Mouse (Mus musculus): ENCODE data around the gene Strbp.
"Not testable (repeated sequence)": the region's sequence is repeated elsewhere in the genome, so short reads cannot be mapped to it uniquely, and the experiment has no call there.

Gene Strbp

DNA sequence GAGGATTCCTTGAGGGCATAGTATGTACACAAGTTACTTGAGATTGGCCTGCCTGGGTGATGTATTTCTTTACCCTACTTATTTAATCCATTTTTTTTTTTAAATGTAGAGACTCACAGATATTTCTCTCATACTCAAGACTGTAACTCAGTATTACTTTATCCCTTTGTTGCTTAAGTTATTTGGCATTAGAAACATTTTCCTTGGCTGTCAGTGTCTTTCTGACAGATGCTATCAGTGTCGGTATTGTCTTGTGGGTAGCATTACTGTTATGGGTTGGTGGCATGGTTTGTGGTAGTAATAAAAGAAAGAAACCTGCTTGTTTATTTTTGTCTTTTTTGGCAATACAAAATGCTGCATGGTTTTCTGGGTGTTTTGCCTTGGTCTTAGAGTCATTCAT, 172.9 kb downstream of the Strbp start:
- no peak for DNase-seq (ENCODE audit: inconsistent age in 2 of 2, low spot score in 1 of 2)

GRCm38 (mm10) chr2:37529397-37529796, 174.3 kb downstream of the Strbp start:
- no peak for DNase-seq (ENCODE audit: inconsistent age in 2 of 2, low spot score in 1 of 2)

DNA sequence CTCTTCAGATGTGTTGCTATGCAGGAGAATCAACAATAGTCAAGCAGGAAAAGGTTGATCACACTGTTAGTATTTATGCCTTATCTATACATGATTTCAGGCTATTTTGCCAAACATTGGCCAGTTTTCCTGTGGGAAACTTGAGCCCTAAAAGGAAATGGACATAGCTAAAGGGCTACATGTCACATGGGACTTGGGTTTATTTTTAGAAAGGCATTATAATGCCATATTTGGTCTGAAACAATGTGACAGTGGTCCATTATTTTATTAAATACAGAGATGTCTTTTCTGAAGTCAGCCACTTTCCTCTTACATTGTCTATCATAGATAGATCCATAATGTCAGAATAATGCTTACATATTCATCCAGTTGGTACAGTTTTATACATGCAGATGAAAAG, 176.1 kb downstream of the Strbp start:
- DNase-seq (ENCODE audit: inconsistent age in 2 of 2, low spot score in 1 of 2), result no peak

DNA sequence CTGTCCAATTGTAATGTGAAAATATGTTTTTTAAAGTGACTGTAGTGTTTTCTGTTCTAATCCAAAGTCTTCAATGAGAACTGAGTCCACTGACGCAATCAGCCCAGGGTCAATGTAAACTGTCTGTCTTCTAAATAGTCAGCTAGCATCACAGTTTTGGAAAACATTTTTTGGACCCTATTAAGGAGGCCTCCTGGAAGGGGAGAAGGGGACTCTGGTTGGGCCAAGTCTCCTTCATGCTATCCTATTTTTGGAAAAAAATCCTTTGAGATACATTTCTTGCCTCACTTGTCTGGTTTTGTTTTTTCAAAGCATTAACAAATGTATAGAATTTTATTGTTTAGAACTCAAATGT, 184.4 kb downstream of the Strbp start:
- DNase-seq (ENCODE audit: inconsistent age in 2 of 2, low spot score in 1 of 2), result no peak

GRCm38 (mm10) chr2:37518561-37519285, 184.9 kb downstream of the Strbp start:
- no peak for DNase-seq (ENCODE audit: inconsistent age in 2 of 2, low spot score in 1 of 2)

GRCm38 (mm10) chr2:37516922-37517462, 186.7 kb downstream of the Strbp start:
- DNase-seq (ENCODE audit: inconsistent age in 2 of 2, low spot score in 1 of 2), result no peak

- DNase-seq (ENCODE audit: inconsistent age in 2 of 2, low spot score in 1 of 2), result no peak
Observed at GRCm38 (mm10) chr2:37516030-37516710, 187.5 kb downstream of the Strbp start, which contains the start of gene Gpr21. TSS of gene Gpr21 (plus strand) at chr2:37516332.

DNA sequence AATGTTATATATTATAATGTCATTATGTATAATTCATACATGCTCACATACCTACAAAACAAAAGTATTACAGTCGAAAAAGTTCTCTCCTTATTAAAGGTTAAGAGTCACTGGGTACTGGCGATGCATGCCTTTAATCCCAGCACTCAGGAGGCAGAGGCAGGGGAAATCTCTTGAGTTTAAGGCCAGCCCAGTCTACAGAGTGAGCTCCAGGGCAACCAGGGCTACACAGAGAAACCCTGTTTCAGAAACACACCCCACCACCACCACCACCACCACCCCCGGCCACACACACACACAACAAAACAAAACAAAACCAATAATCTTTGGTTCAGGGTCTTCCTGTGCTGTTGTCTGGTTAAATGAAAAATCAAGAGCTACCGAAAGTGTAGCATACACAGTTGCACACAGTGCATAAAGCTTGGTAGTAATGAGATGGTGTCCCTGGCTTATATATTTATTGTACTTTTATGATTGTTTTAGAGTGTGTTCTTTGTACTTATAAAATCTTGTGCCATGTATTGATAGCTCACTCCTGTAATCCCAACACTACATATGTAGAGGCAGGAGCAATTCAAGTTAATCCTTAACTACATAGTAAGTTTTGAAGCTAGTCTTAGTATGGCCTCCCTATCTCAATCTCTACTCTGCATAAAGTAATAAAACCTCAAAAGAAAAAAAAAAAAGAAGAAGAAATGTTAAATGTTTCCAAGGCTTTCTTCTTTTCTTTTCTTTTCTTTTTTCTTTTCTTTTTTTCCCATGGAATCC, 192.3 kb downstream of the Strbp start:
- no peak for DNase-seq (ENCODE audit: inconsistent age in 2 of 2, low spot score in 1 of 2)

- not testable (repeated sequence) for DNase-seq (ENCODE audit: inconsistent age in 2 of 2, low spot score in 1 of 2)
Observed at GRCm38 (mm10) chr2:37505856-37506255, 197.8 kb downstream of the Strbp start.

GRCm38 (mm10) chr2:37497321-37497720, 206.3 kb downstream of the Strbp start:
- no peak for DNase-seq (ENCODE audit: inconsistent age in 2 of 2, low spot score in 1 of 2)

DNA sequence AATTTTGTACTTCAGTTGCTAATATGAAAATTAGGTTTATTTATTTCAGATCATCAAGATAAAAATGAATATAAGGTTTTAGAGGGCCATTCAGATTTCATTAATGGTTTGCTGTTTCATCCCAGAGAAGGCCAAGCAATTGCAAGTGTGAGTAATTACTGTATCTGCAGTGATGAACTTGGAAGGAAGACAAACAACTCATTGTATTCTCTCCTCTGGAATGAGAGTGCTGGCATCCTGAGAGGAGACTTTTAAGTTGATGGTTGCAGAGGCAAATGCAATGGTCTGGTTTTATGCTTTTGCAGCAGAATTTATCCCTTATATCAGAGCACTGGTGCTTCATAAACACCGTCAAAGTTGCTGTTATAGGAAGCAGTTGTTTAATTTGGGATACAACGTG, 214.7 kb downstream of the Strbp start:
- DNase-seq (ENCODE audit: inconsistent age in 2 of 2, low spot score in 1 of 2), result no peak

DNA sequence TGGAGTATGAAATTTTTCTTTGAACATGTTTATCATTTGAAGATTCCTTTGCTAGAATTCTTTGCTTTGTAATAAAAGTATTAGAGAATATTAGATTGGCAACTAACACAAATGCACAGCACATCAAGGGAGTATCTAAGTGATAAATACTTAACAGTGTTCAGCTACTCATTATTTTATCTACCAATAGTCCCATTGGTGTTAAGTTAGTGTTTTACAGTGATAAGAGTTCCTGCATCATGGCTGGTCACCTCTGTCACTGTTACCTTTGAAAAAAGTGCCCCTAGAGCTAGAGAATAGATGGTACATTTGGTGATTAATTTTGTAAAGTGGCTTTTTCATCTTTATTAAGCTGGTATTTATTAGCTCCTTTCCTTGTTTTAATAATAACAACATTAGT, 217.3 kb downstream of the Strbp start:
- DNase-seq (ENCODE audit: inconsistent age in 2 of 2, low spot score in 1 of 2), result no peak

DNA sequence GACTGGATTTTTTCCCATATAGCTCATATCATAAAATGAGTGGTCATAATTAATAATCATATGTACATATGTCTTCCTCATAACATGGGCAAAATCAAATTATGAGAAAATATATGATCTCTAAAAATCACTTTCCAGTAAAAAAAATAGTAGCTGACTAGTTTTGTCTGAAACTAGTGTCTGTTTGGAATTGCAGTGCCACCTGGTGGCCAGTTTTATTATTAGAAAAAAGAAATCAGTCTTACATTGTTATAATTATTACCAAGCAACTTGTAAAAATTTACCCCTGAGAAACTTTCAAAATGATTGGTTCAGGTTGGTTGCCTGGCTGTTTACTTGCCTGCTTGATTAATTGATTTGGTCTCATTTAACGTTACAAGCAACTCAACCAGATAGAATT, 218.3 kb downstream of the Strbp start:
- peak in 1 of 2 experiments; percentile 82 for DNase-seq (ENCODE audit: inconsistent age in 2 of 2, low spot score in 1 of 2)

- no peak for DNase-seq (ENCODE audit: inconsistent age in 2 of 2, low spot score in 1 of 2)
Observed at GRCm38 (mm10) chr2:37484165-37484564, 219.5 kb downstream of the Strbp start.

DNA sequence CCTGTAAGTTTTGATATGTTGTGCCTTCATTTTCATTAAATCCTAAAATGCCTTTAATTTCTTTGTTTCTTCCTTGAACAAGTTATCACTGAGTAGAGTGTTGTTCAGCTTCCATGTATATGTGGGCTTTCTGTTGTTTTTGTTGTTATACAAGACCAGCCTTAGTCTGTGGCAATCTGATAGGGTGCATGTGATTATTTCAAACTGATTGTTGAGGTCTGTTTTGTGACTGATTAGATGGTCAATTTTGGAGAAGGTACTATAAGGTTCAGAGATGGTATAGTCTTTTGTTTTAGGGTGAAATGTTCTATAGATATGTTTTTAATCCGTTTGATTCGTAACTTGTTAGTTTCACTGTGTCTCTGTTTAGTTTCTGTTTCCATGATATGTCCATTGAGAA, 223.6 kb downstream of the Strbp start:
- DNase-seq (ENCODE audit: inconsistent age in 2 of 2, low spot score in 1 of 2), result no peak

DNA sequence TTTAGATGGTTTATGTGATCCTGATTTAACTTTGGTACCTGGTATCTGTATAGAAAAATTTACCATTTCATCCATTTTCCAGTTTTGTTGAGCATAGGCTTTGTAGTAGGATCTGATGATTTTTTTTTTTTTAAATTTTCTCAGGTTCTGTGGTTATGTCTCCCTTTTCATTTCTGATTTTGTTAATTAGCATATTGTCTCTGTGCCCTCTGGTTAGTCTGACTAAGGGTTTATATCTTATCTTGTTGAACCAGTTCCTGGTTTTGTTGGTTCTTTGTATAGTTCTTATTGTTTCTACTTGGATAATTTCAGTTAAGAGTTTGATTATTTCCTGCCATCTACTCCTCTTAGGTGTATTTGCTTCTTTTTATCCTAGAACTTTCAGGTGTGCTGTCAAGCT, 224.1 kb downstream of the Strbp start:
- no peak for DNase-seq (ENCODE audit: inconsistent age in 2 of 2, low spot score in 1 of 2)

- DNase-seq (ENCODE audit: inconsistent age in 2 of 2, low spot score in 1 of 2), result no peak
Observed at GRCm38 (mm10) chr2:37466266-37466665, 237.4 kb downstream of the Strbp start.

DNA sequence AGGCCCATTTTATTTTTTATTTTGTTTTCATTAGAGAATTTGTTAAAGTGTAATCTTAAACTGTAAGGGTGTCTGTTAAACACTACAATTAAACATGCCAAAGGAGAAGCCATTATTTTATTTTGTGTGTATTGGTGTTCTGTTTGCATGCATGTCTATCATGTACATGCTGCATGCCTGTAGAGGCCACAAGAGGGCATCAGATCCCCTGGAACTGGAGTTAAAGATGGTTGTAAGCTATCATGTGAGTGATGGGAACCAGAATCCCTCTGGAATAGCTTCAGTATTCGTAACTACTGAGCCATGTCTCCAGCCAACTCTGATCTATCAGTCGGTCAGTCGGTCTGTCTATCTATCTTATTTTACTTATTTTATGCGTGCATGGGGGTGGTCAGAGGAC, 243.0 kb downstream of the Strbp start:
- DNase-seq (ENCODE audit: inconsistent age in 2 of 2, low spot score in 1 of 2), result no peak

DNA sequence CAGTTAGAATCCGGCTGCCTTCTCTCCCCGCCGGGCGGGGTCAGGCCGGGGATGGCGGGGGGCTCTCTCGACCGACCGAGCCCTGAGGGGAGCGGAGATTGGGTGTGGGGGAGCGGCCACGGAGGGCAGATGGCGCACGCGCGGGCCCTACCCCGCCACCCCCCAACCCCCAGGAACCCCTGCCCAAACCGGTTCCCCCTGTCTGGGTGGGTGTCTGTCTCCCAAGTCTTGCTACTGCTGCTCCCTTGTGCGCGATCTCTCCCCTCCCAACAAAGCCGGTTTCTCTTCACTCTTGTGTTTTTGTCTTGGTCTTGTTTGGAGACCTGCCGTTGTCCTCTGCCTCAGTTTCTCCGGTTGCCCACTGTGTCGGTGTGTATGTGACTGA, 251.3 kb downstream of the Strbp start:
- no peak for DNase-seq (ENCODE audit: inconsistent age in 2 of 2, low spot score in 1 of 2)

DNA sequence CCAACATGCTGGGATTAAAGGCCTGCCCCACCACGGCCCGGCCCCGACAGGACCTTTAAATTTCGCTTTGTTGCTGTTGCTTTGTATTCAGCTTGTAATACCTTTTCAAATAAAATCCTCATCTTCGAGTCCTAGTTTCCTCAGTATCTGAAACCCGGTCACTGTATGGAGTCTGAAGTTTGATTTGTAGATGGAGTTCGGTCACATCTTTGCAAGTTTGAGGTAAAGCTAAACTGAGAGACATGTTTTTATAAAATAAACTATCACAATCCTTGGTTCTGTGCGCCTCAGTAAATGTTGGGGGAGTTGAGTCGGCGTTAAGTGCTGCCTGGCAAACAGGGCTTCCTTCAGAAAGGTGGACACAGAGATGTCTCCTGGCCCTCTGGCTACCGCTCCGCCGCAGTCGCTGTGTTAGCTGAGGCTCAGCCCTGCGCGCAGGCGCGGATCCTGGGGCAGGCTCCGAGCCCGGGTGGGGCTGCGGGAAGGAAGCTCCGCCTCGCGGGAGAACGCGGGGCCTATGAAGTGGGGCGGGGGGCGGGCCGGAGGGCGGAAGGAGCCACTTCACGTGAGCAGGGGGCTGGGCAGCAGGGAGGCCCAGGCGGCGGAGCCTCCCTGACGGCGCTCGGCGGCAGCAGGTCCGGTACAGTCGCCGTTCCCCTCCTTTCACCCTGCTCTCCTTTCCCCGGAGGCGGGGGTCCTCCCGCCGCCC, 251.8 kb downstream of the Strbp start:
- peak; percentile 96 to 97 for DNase-seq (ENCODE audit: inconsistent age in 2 of 2, low spot score in 1 of 2)

Measured in adrenal gland, adult (tissue).